Mouse (Mus musculus) frontal cortex, postnatal 36 days (tissue): ENCODE results near the gene Abl1.
A peak's percentile ranks its signal among the peaks of the same experiment; 100 is the strongest.

Source experiments
- DNase-seq, 2 experiments: peaks; one replicate each; pipeline ENCODE4 v3.0.0; 2022; ENCODE audit warnings: low spot score in 2 of 2

The Abl1 gene

GRCm38 (mm10) chr2:31689045-31689444 is 869 bp downstream of the Abl1 start:
- no peak for DNase-seq

GRCm38 (mm10) chr2:31690063-31690462 is 1.9 kb downstream of the Abl1 start:
- no peak for DNase-seq

- DNase-seq = no peak
Observed at GRCm38 (mm10) chr2:31698209-31698608, 10.0 kb downstream of the Abl1 start.

GRCm38 (mm10) chr2:31700545-31701446 is 12.6 kb downstream of the Abl1 start:
- no peak for DNase-seq

- no peak for DNase-seq
Observed at GRCm38 (mm10) chr2:31703226-31703625, 15.1 kb downstream of the Abl1 start.

GRCm38 (mm10) chr2:31705914-31706313 is 17.7 kb downstream of the Abl1 start:
- no peak for DNase-seq

GRCm38 (mm10) chr2:31706531-31706930 is 18.4 kb downstream of the Abl1 start:
- DNase-seq = no peak

- no peak for DNase-seq
Observed at GRCm38 (mm10) chr2:31712716-31713115, 24.5 kb downstream of the Abl1 start.

GRCm38 (mm10) chr2:31713813-31714212 is 25.6 kb downstream of the Abl1 start:
- no peak for DNase-seq

GRCm38 (mm10) chr2:31714780-31715179 is 26.6 kb downstream of the Abl1 start:
- no peak for DNase-seq

- peak; percentile 71 to 84 for DNase-seq
Observed at GRCm38 (mm10) chr2:31715985-31716384, 27.8 kb downstream of the Abl1 start.

- DNase-seq = no peak
Observed at GRCm38 (mm10) chr2:31719202-31719880, 31.2 kb downstream of the Abl1 start.

GRCm38 (mm10) chr2:31719944-31720343 is 31.8 kb downstream of the Abl1 start:
- no peak for DNase-seq

GRCm38 (mm10) chr2:31720783-31721182 is 32.6 kb downstream of the Abl1 start:
- DNase-seq = no peak

GRCm38 (mm10) chr2:31724730-31725490 is 36.7 kb downstream of the Abl1 start:
- no peak for DNase-seq

- peak in 1 of 2 experiments; percentile 53 for DNase-seq
Observed at GRCm38 (mm10) chr2:31727576-31728277, 39.6 kb downstream of the Abl1 start.

GRCm38 (mm10) chr2:31730640-31731039 is 42.5 kb downstream of the Abl1 start:
- DNase-seq = no peak

GRCm38 (mm10) chr2:31732497-31732896 is 44.3 kb downstream of the Abl1 start:
- no peak for DNase-seq

GRCm38 (mm10) chr2:31733558-31733957 is 45.4 kb downstream of the Abl1 start:
- no peak for DNase-seq

- DNase-seq = no peak
Observed at GRCm38 (mm10) chr2:31739041-31739440, 50.9 kb downstream of the Abl1 start.

- no peak for DNase-seq
Observed at GRCm38 (mm10) chr2:31741728-31742127, 53.6 kb downstream of the Abl1 start.

- no peak for DNase-seq
Observed at GRCm38 (mm10) chr2:31742134-31742533, 54.0 kb downstream of the Abl1 start.
